Mouse (Mus musculus): ENCODE results near the gene Xxylt1.

DNA sequence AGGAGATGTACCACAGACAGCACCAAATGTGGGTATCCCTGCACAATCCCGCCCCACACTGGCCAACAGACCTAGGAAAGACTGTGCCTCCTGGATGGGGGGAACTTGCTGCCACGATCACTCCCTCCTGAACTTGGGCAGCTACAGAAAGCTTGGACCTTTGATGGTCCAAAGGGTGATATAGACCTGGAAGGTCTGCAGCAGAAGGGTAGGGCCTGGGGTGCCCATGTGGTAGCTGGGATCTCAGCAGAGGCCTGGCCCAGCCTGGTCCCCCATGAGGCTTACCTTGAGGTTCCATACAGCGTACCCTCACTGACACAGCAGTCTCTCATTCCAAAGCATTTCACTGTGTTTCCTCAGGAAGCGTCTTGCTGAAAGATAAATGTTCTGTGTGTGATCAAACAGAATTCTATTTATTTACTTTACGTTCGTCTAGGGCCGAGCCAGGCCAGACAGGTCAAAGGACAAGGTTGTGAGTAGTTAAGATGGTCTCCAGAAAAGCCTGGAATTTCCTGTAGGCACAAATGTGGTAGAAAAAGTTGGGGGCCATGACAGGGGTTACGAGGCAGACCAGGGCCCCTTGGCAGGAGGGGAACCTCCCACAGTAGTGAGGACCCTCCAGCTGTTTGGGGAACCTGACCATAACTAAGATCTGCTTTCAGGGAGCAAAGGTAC is 153.0 kb downstream of the Xxylt1 start:
- TF ChIP-seq CTCF (conservative IDR thresholded peaks at IDR 0.05; ENCODE audit: insufficient read depth, insufficient read length, low read depth, low read length) (no peak), POLR2A (IDR thresholded peaks at IDR 0.05; ENCODE audit: low read depth, low read length) (no peak)

Data from kidney, adult 2 months (tissue).